Mouse (Mus musculus) brain, embryonic 14.5 days (tissue): ENCODE results near the gene Wbp2. TPM values are rescaled to one million over a fixed set of nuclear protein-coding genes. Genes with fewer than 3 reads are reported as not detected.
"Not testable (repeated sequence)": the region's sequence is repeated elsewhere in the genome, so short reads cannot be mapped to it uniquely, and the experiment has no call there.

Experiments used
- DNase-seq: peaks from one replicate; pipeline ENCODE4 v3.0.0-alpha.2; 2011; ENCODE audit warnings: low read depth
- CTCF ChIP-seq: fragments of 200-500 bp; IDR thresholded peaks from 2 replicates; pipeline ENCODE4 v1.5.1; 2012; ENCODE audit warnings: inconsistent platforms, mild to moderate bottlenecking, moderate library complexity, borderline replicate concordance; ENCODE audit not compliant: insufficient read depth, insufficient read length; ENCODE audit errors: extremely low read depth
- POLR2A ChIP-seq: fragments of 200-500 bp; IDR thresholded peaks from 2 replicates; pipeline ENCODE4 v1.6.1; 2012; ENCODE audit warnings: mild to moderate bottlenecking, inconsistent platforms, borderline replicate concordance; ENCODE audit not compliant: poor library complexity, insufficient read depth, insufficient read length, severe bottlenecking; ENCODE audit errors: extremely low read depth
- polyA plus RNA-seq: library from polyadenylated mRNA; depleted of rRNA; stranded (reverse); fragments of >200 nt; gene quantifications from 2 replicates; pipeline ENCODE4 v1.2.3, GENCODE M21; 2012

The Wbp2 gene
- polyA plus RNA-seq, 1 experiment, result 142 TPM

- no peak for DNase-seq
- peak; percentile 44; the same call in 1 of the 2 replicates for TF ChIP-seq CTCF
- no peak for TF ChIP-seq POLR2A
Observed at GRCm38 (mm10) chr11:116096213-116097108, 9.7 kb upstream of the Wbp2 start.

- DNase-seq, result no peak
- no peak for TF ChIP-seq POLR2A
Observed at GRCm38 (mm10) chr11:116095573-116095972, 8.8 kb upstream of the Wbp2 start.

GRCm38 (mm10) chr11:116093771-116094565 lies 7.2 kb upstream of the Wbp2 start:
- no peak for TF ChIP-seq POLR2A
- no peak for TF ChIP-seq CTCF
- DNase-seq, result no peak

GRCm38 (mm10) chr11:116092959-116093358 lies 6.2 kb upstream of the Wbp2 start:
- not testable (repeated sequence) for DNase-seq

- DNase-seq, result no peak
- TF ChIP-seq POLR2A, result no peak
- no peak for TF ChIP-seq CTCF
Observed at GRCm38 (mm10) chr11:116091591-116091990, 4.8 kb upstream of the Wbp2 start.

GRCm38 (mm10) chr11:116089545-116089944 lies 2.8 kb upstream of the Wbp2 start:
- DNase-seq, result no peak
- TF ChIP-seq POLR2A (no peak), CTCF (no peak)

GRCm38 (mm10) chr11:116088741-116089394 lies 2.1 kb upstream of the Wbp2 start:
- no peak for TF ChIP-seq POLR2A
- no peak for TF ChIP-seq CTCF
- no peak for DNase-seq

GRCm38 (mm10) chr11:116088188-116088587 lies 1.4 kb upstream of the Wbp2 start:
- TF ChIP-seq POLR2A (no peak), CTCF (no peak)
- DNase-seq, result no peak

- DNase-seq, result peak; percentile 91
- TF ChIP-seq CTCF (peak; percentile 91), POLR2A (0 out of 2 replicates have a peak, but pooled peaks have one; percentile 36)
Observed at GRCm38 (mm10) chr11:116087194-116088130, 667 bp upstream of the Wbp2 start.

- no peak for DNase-seq
- TF ChIP-seq CTCF (no peak), POLR2A (no peak)
Observed at GRCm38 (mm10) chr11:116084166-116084565, 2.6 kb downstream of the Wbp2 start.

GRCm38 (mm10) chr11:116083096-116083672 lies 3.6 kb downstream of the Wbp2 start:
- no peak for DNase-seq
- TF ChIP-seq POLR2A, result no peak
- no peak for TF ChIP-seq CTCF
